Mouse (Mus musculus) lung, embryonic 15.5 days (tissue): ENCODE results near the gene Mapk13. TPM values are rescaled to one million over a fixed set of nuclear protein-coding genes. Genes with fewer than 3 reads are reported as not detected.

Experiments used
- ATAC-seq: fragments of 200-750 bp; cut with Nextera tagmentation; 2 replicates; pipeline ENCODE4 v1.8.0; 2017; ENCODE audit warnings: moderate number of reproducible peaks, borderline replicate concordance; ENCODE audit not compliant: low FRiP score, low TSS enrichment; ENCODE audit errors: extremely low read depth
- H3K27ac ChIP-seq: fragments of 300-500 bp; sonication (generic); 2 replicates; pipeline ENCODE4 v1.5.1; 2015; ENCODE audit warnings: moderate library complexity, mild to moderate bottlenecking, inconsistent platforms
- H3K27me3 ChIP-seq: fragments of 300-500 bp; sonication (generic); 2 replicates; pipeline ENCODE4 v1.6.1; 2015; ENCODE audit warnings: inconsistent platforms
- H3K36me3 ChIP-seq: fragments of 300-500 bp; sonication (generic); 2 replicates; pipeline ENCODE4 v1.6.1; 2015; ENCODE audit warnings: inconsistent platforms
- H3K4me1 ChIP-seq: fragments of 300-500 bp; sonication (generic); 2 replicates; pipeline ENCODE4 v1.6.1; 2015; ENCODE audit warnings: inconsistent platforms
- H3K4me2 ChIP-seq: fragments of 300-500 bp; sonication (generic); 2 replicates; pipeline ENCODE4 v1.6.1; 2015; ENCODE audit warnings: inconsistent platforms, mild to moderate bottlenecking, moderate library complexity
- H3K4me3 ChIP-seq: fragments of 300-500 bp; sonication (generic); 2 replicates; pipeline ENCODE4 v1.5.1; 2015; ENCODE audit warnings: mild to moderate bottlenecking, inconsistent platforms
- H3K9ac ChIP-seq: fragments of 300-500 bp; sonication (generic); 2 replicates; pipeline ENCODE4 v1.6.1; 2015; ENCODE audit warnings: inconsistent platforms
- H3K9me3 ChIP-seq: fragments of 300-500 bp; sonication (generic); 2 replicates; pipeline ENCODE4 v1.6.1; 2016; ENCODE audit warnings: inconsistent platforms
- WGBS: fragments of 180-500 bp; shearing (Covaris S2); methylation state at CpG from one replicate; pipeline ENCODE4 v1.1.7; 2015; 5-methylcytosine and 5-hydroxymethylcytosine counted together
- polyA plus RNA-seq: library from polyadenylated mRNA; unstranded; fragments of >200 nt; fragmentation: Nextera tagmentation; extraction: Ambion mirVana; gene quantifications from 2 replicates; pipeline ENCODE4 v1.2.1, GENCODE M21; 2015

The Mapk13 gene
- polyA plus RNA-seq, 1 experiment from 2014 or later = 75.2 TPM

GRCm38 (mm10) chr17:28820189-28820588 lies 51.1 kb downstream of the Mapk13 start:
- no peaks in the 10 kb centered on the region for H3K4me1 ChIP-seq
- no peak overlapping the region for H3K4me2 ChIP-seq
- no peaks in the 10 kb centered on the region for H3K9me3 ChIP-seq
- no peaks in the 10 kb centered on the region for H3K27me3 ChIP-seq
- no peak overlapping the region for H3K4me3 ChIP-seq
- 79% methylated on average over 2 of the region's 2 CpGs for WGBS
- no peak for ATAC-seq
- H3K27ac ChIP-seq = no peak overlapping the region
- peaks cover 97% of the 10 kb centered on the region for H3K36me3 ChIP-seq
- H3K9ac ChIP-seq = no peak overlapping the region

- H3K27me3 ChIP-seq = no peaks in the 10 kb centered on the region
These were observed 54.1 kb downstream of the Mapk13 start for GRCm38 (mm10) chr17:28823004-28823745.

GRCm38 (mm10) chr17:28823749-28824148 lies 54.7 kb downstream of the Mapk13 start:
- no peak overlapping the region for H3K4me2 ChIP-seq
- H3K4me3 ChIP-seq = no peak overlapping the region
- peaks cover 94% of the 10 kb centered on the region for H3K36me3 ChIP-seq
- no peaks in the 10 kb centered on the region for H3K9me3 ChIP-seq
- 79% methylated on average over 11 of the region's 11 CpGs for WGBS
- H3K9ac ChIP-seq = no peak overlapping the region
- no peak for ATAC-seq
- no peaks in the 10 kb centered on the region for H3K27me3 ChIP-seq
- H3K27ac ChIP-seq = no peak overlapping the region
- H3K4me1 ChIP-seq = no peaks in the 10 kb centered on the region

More at GRCm38 (mm10) chr17:28823004-28823745, 54.1 kb downstream of the Mapk13 start:
- H3K9ac ChIP-seq = no peak overlapping the region
- H3K4me2 ChIP-seq = no peak overlapping the region
- no peaks in the 10 kb centered on the region for H3K9me3 ChIP-seq
- ATAC-seq = peak; percentile 70; the same call in 1 of the 2 replicates
- no peak overlapping the region for H3K4me3 ChIP-seq
- WGBS = 84% methylated on average over 13 of the region's 13 CpGs
- H3K4me1 ChIP-seq = no peaks in the 10 kb centered on the region
- no peak overlapping the region for H3K27ac ChIP-seq
- peaks cover 94% of the 10 kb centered on the region for H3K36me3 ChIP-seq

GRCm38 (mm10) chr17:28824896-28825295 lies 55.8 kb downstream of the Mapk13 start:
- H3K9me3 ChIP-seq = no peaks in the 10 kb centered on the region
- H3K27me3 ChIP-seq = no peaks in the 10 kb centered on the region
- H3K27ac ChIP-seq = no peak overlapping the region
- no peak for ATAC-seq
- no peak overlapping the region for H3K9ac ChIP-seq
- H3K36me3 ChIP-seq = peaks cover 95% of the 10 kb centered on the region
- WGBS = 78% methylated on average over 6 of the region's 6 CpGs
- H3K4me1 ChIP-seq = no peaks in the 10 kb centered on the region
- no peak overlapping the region for H3K4me3 ChIP-seq
- no peak overlapping the region for H3K4me2 ChIP-seq

GRCm38 (mm10) chr17:28825359-28826041 lies 56.4 kb downstream of the Mapk13 start:
- Histone ChIP-seq H3K9me3 (no peaks in the 10 kb centered on the region), H3K36me3 (peaks cover 95% of the 10 kb centered on the region), H3K9ac (no peak overlapping the region), H3K4me2 (no peak overlapping the region), H3K27me3 (no peaks in the 10 kb centered on the region), H3K4me3 (no peak overlapping the region), H3K4me1 (no peaks in the 10 kb centered on the region), H3K27ac (no peak overlapping the region)
- ATAC-seq = no peak
- WGBS = 79% methylated on average over 6 of the region's 6 CpGs

GRCm38 (mm10) chr17:28827665-28828231 lies 58.7 kb downstream of the Mapk13 start:
- Histone ChIP-seq H3K9me3 (no peaks in the 10 kb centered on the region), H3K27ac (no peak overlapping the region), H3K4me2 (no peak overlapping the region), H3K4me1 (no peaks in the 10 kb centered on the region), H3K9ac (no peak overlapping the region), H3K36me3 (peaks cover 95% of the 10 kb centered on the region), H3K4me3 (no peak overlapping the region), H3K27me3 (no peaks in the 10 kb centered on the region)
- ATAC-seq = no peak
- 86% methylated on average over 8 of the region's 8 CpGs for WGBS

GRCm38 (mm10) chr17:28829120-28829519 lies 60.0 kb downstream of the Mapk13 start:
- no peak; the same call in 1 of the 2 replicates for ATAC-seq
- peaks cover 92% of the 10 kb centered on the region for H3K36me3 ChIP-seq
- no peaks in the 10 kb centered on the region for H3K9me3 ChIP-seq
- H3K4me2 ChIP-seq = no peak overlapping the region
- no peak overlapping the region for H3K27ac ChIP-seq
- no peaks in the 10 kb centered on the region for H3K27me3 ChIP-seq
- H3K9ac ChIP-seq = no peak overlapping the region
- no peak overlapping the region for H3K4me3 ChIP-seq
- WGBS = 68% methylated on average over 14 of the region's 14 CpGs
- no peaks in the 10 kb centered on the region for H3K4me1 ChIP-seq

Other genes starting within 250 kb of the Mapk13 start
- not detected in 2 replicates for gene Armc12, start 238.5 kb upstream of the Mapk13 start, polyA plus RNA-seq
- not detected in 2 replicates for gene Clpsl2, start 219.9 kb upstream of the Mapk13 start, polyA plus RNA-seq
- 0.34 and 9.2 TPM in 2 replicates for gene Clps, start 208.5 kb upstream of the Mapk13 start, polyA plus RNA-seq
- gene Lhfpl5, start 193.7 kb upstream of the Mapk13 start, polyA plus RNA-seq = 0.48 and 0.57 TPM in 2 replicates
- gene Srpk1, start 146.6 kb upstream of the Mapk13 start, polyA plus RNA-seq = 75.1 and 79.3 TPM in 2 replicates
- 0.47 and 0.58 TPM in 2 replicates for gene Slc26a8, start 79.1 kb upstream of the Mapk13 start, polyA plus RNA-seq
- gene Mapk14, start 78.0 kb upstream of the Mapk13 start, polyA plus RNA-seq = 53.3 and 55.6 TPM in 2 replicates
- 2.5 and 3.0 TPM in 2 replicates for gene AC170998.1, start 43.2 kb upstream of the Mapk13 start, polyA plus RNA-seq
- gene Brpf3, start 31.8 kb downstream of the Mapk13 start, polyA plus RNA-seq = 10.3 and 12.9 TPM in 2 replicates
- not detected in 2 replicates for gene Pnpla1, start 89.1 kb downstream of the Mapk13 start, polyA plus RNA-seq
- gene 4930539E08Rik, start 146.0 kb downstream of the Mapk13 start, polyA plus RNA-seq = 0.05 and 0.12 TPM in 2 replicates
- 0.15 TPM in 1 of 2 replicates, not detected in the other for gene Pxt1, start 174.5 kb downstream of the Mapk13 start, polyA plus RNA-seq
- gene Kctd20, start 182.7 kb downstream of the Mapk13 start, polyA plus RNA-seq = 83.4 and 85.2 TPM in 2 replicates
- 96.6 and 105 TPM in 2 replicates for gene Stk38, start 238.7 kb downstream of the Mapk13 start, polyA plus RNA-seq